ENCODE assay signal across 19 mouse cellular contexts in genomic region chr5:148983108-148983664, GRCm38 (mm10). TPM values are rescaled to one million over a fixed set of nuclear protein-coding genes. Genes with fewer than 3 reads are reported as not detected.
DNase-seq lines count a peak whose midpoint lies in the region; ATAC-seq and TF ChIP-seq lines count a peak whose summit lies in the region.
"Had no signal": no experiment of that assay in that cellular context is flagged by ENCODE, and none has a peak within 500 bp of the region (broad histone marks: within the 10 kb centered on the region; RNA-seq: fewer than 3 reads in every experiment).

No protein-coding gene starts in this region.

- peaks cover 12% of the 10 kb centered on the region; the same call in 1 of the 2 replicates for H3K9me3 ChIP-seq in limb, embryonic 11.5 days (ENCODE audit: control insufficient read depth, low read length)
- peaks cover 4% of the 10 kb centered on the region for H3K9me3 ChIP-seq in midbrain, embryonic 11.5 days (ENCODE audit: control insufficient read depth, low read length)
- H3K9me3 ChIP-seq: midbrain, embryonic 15.5 days had no signal

- DNase-seq in gastrocnemius, adult 2 months: no peak
- no peak for DNase-seq in gastrocnemius, postnatal 14 days
- no peak for DNase-seq in thymus, adult 2 months
- DNase-seq in thymus, postnatal 10 days (ENCODE audit: low spot score in 2 of 2): no peak
- peak; percentile 23 for DNase-seq in T-cell, adult 2 months (ENCODE audit: low spot score)
- DNase-seq in limb, embryonic 11.5 days (ENCODE audit: low spot score): peak; percentile 78
- no peak for DNase-seq in urinary bladder, adult 18-20 months (ENCODE audit: low spot score in 2 of 2)
- no peak for DNase-seq in midbrain, embryonic 11.5 days (ENCODE audit: low spot score, missing footprints)
- DNase-seq: adrenal gland, adult 8-10 months; cerebellum, adult 11-12 months; gastrocnemius, postnatal 36 days; left cerebral cortex, postnatal 4 days had no signal

- H3K4me3 ChIP-seq in gastrocnemius, adult 2 months: no peak overlapping the region
- no peak overlapping the region for H3K4me3 ChIP-seq in thymus, adult 2 months (ENCODE audit: control insufficient read depth, insufficient read depth, low read length)
- no peak overlapping the region for H3K4me3 ChIP-seq in limb, embryonic 11.5 days (ENCODE audit: low read depth, low read length)
- no peak overlapping the region for H3K4me3 ChIP-seq in midbrain, embryonic 11.5 days (ENCODE audit: low read depth, low read length)
- H3K4me3 ChIP-seq: forebrain, embryonic 12.5 days; hindbrain, embryonic 12.5 days; layer of hippocampus, adult 2 months; liver, embryonic 15.5 days; midbrain, embryonic 15.5 days had no signal

- WGBS in thymus, adult 2 months: 68% methylated on average over 12 of the region's 12 CpGs
- WGBS in limb, embryonic 11.5 days: 52% methylated on average over 12 of the region's 12 CpGs
- WGBS in midbrain, embryonic 11.5 days: 81% methylated on average over 12 of the region's 12 CpGs

- H3K27me3 ChIP-seq in thymus, adult 2 months (ENCODE audit: control insufficient read depth, insufficient read depth, low read length): no peaks in the 10 kb centered on the region
- H3K27me3 ChIP-seq in limb, embryonic 11.5 days (ENCODE audit: control insufficient read depth, insufficient read depth, low read length): no peaks in the 10 kb centered on the region
- H3K27me3 ChIP-seq in midbrain, embryonic 11.5 days (ENCODE audit: control insufficient read depth, insufficient read depth, low read length): no peaks in the 10 kb centered on the region
- H3K27me3 ChIP-seq: forebrain, embryonic 12.5 days; hindbrain, embryonic 12.5 days; liver, embryonic 15.5 days; midbrain, embryonic 15.5 days had no signal

- no peak overlapping the region for H3K4me2 ChIP-seq in limb, embryonic 11.5 days (ENCODE audit: low read depth, severe bottlenecking)
- no peak overlapping the region for H3K4me2 ChIP-seq in midbrain, embryonic 11.5 days
- H3K4me2 ChIP-seq: forebrain, embryonic 12.5 days; hindbrain, embryonic 12.5 days; liver, embryonic 15.5 days; midbrain, embryonic 15.5 days had no signal

- H3K4me1 ChIP-seq in thymus, adult 2 months (replicated peaks; ENCODE audit: control insufficient read depth, insufficient read depth, low read length): peaks cover 18% of the 10 kb centered on the region
- H3K4me1 ChIP-seq in limb, embryonic 11.5 days (ENCODE audit: control insufficient read depth, insufficient read depth, low read length): peaks cover 7% of the 10 kb centered on the region
- peaks cover 1% of the 10 kb centered on the region; the same call in 1 of the 2 replicates for H3K4me1 ChIP-seq in midbrain, embryonic 11.5 days (ENCODE audit: control insufficient read depth, insufficient read depth, low read length)
- H3K4me1 ChIP-seq: hindbrain, embryonic 12.5 days had no signal

- ATAC-seq in limb, embryonic 11.5 days (ENCODE audit: insufficient number of reproducible peaks, low FRiP score, low TSS enrichment, low read depth): no peak
- no peak for ATAC-seq in midbrain, embryonic 11.5 days (ENCODE audit: low FRiP score)
- ATAC-seq: inflammation-experienced regulatory T-cells, adult 6 months; midbrain, embryonic 15.5 days had no signal

- TF ChIP-seq CTCF in gastrocnemius, adult 2 months (IDR thresholded peaks at IDR 0.05): peak; percentile 23; the same call in 1 of the 2 replicates
- no peak for TF ChIP-seq CTCF in thymus, adult 2 months (IDR thresholded peaks at IDR 0.05; ENCODE audit: borderline replicate concordance, control insufficient read depth, extremely low read depth, insufficient read depth, low read length, poor library complexity)

- intact Hi-C loops in gastrocnemius, adult 2 months (cut with DNase I): no loop called here
- intact Hi-C loops in gastrocnemius, postnatal 14 days (cut with DNase I; ENCODE audit: low total_unique reads): no loop called here

- H3K27ac ChIP-seq in gastrocnemius, adult 2 months: no peak overlapping the region
- H3K27ac ChIP-seq in thymus, adult 2 months (ENCODE audit: control insufficient read depth, insufficient read depth, low read length): peak overlapping the region; percentile 17; the same call in 1 of the 2 replicates
- no peak overlapping the region for H3K27ac ChIP-seq in limb, embryonic 11.5 days (replicated peaks; ENCODE audit: low read depth, low read length)
- H3K27ac ChIP-seq in midbrain, embryonic 11.5 days (ENCODE audit: low read depth, low read length): no peak overlapping the region
- H3K27ac ChIP-seq: forebrain, embryonic 12.5 days; hindbrain, embryonic 12.5 days; layer of hippocampus, adult 2 months; liver, embryonic 15.5 days; midbrain, embryonic 15.5 days had no signal

- no peaks in the 10 kb centered on the region for H3K36me3 ChIP-seq in thymus, adult 2 months (ENCODE audit: control insufficient read depth, insufficient read depth, low read length)
- no peaks in the 10 kb centered on the region for H3K36me3 ChIP-seq in limb, embryonic 11.5 days (ENCODE audit: control insufficient read depth, insufficient read depth, low read length)
- no peaks in the 10 kb centered on the region for H3K36me3 ChIP-seq in midbrain, embryonic 11.5 days (ENCODE audit: control insufficient read depth, insufficient read depth, low read length)
- H3K36me3 ChIP-seq: forebrain, embryonic 12.5 days; liver, embryonic 15.5 days; midbrain, embryonic 15.5 days had no signal

- no peak for TF ChIP-seq POLR2A in thymus, adult 2 months (IDR thresholded peaks at IDR 0.05; ENCODE audit: control insufficient read depth, extremely low read depth, insufficient read depth, low read length, poor library complexity)

- no peak overlapping the region for H3K9ac ChIP-seq in limb, embryonic 11.5 days (ENCODE audit: low read length)
- H3K9ac ChIP-seq in midbrain, embryonic 11.5 days (ENCODE audit: low read length): no peak overlapping the region
- H3K9ac ChIP-seq: forebrain, embryonic 12.5 days; hindbrain, embryonic 12.5 days; liver, embryonic 15.5 days; midbrain, embryonic 15.5 days had no signal

RNA-seq across cellular contexts. Expression of gene Gm42791, which starts 11.8 kb away (rescaled TPM):
- total RNA-seq in gastrocnemius, adult 2 months (2021): 1 to 10 TPM; 2.8 to 5.1 TPM
- 1 to 10 TPM; 1.1 to 1.5 TPM for total RNA-seq in gastrocnemius, postnatal 14 days (2021)
- not detected in 2 replicates for polyA plus RNA-seq in thymus, adult 2 months (2012; rRNA removed)
- polyA plus RNA-seq in limb, embryonic 11.5 days (2014; fragmentation: Nextera tagmentation; extraction: Ambion mirVana): 1.9 TPM in 1 of 2 replicates, not detected in the other
- polyA plus RNA-seq in midbrain, embryonic 11.5 days (2014; fragmentation: Nextera tagmentation; extraction: Ambion mirVana): 2.0 TPM in 1 of 2 replicates, not detected in the other
- polyA plus RNA-seq: inflammation-experienced regulatory T-cells, adult 6 months; liver, embryonic 15.5 days; small intestine, adult 2 months had no signal

RNA-seq across cellular contexts. Expression of gene Katnal1, which starts 54.1 kb away (rescaled TPM):
- total RNA-seq in gastrocnemius, adult 2 months (2021): 1 to 10 TPM; 4.2 to 5.6 TPM
- total RNA-seq in gastrocnemius, postnatal 14 days (2021): 1 to 10 TPM; 3.7 to 3.9 TPM
- polyA plus RNA-seq in thymus, adult 2 months (2012; rRNA removed): 5.6 and 6.3 TPM in 2 replicates
- polyA plus RNA-seq in limb, embryonic 11.5 days (2014; fragmentation: Nextera tagmentation; extraction: Ambion mirVana): 23.1 and 24.2 TPM in 2 replicates
- polyA plus RNA-seq in midbrain, embryonic 11.5 days (2014; fragmentation: Nextera tagmentation; extraction: Ambion mirVana): 31.1 and 37.1 TPM in 2 replicates

Comparison
In these comparisons a context has a peak if more than half of its experiments do, and no peak if none do; other contexts are left out.
1. DNase-seq: peak in T-cell, adult 2 months (single experiment) and limb, embryonic 11.5 days (single experiment); none in gastrocnemius, adult 2 months (single experiment), gastrocnemius, postnatal 14 days (single experiment), thymus, adult 2 months (single experiment), thymus, postnatal 10 days (0 of 2), urinary bladder, adult 18-20 months (0 of 2) and midbrain, embryonic 11.5 days (single experiment).